Mouse (Mus musculus): ENCODE data around the gene Gm12166.
A peak's percentile ranks its signal among the peaks of the same experiment; 100 is the strongest.

The Gm12166 gene

GRCm38 (mm10) chr11:46016061-46016460 lies 36.1 kb downstream of the Gm12166 start:
- peak; percentile 63 to 65 for DNase-seq (ENCODE audit: low spot score in 2 of 2)
